Mouse (Mus musculus): ENCODE results near the gene Adam10. TPM values are rescaled to one million over a fixed set of nuclear protein-coding genes. Genes with fewer than 3 reads are reported as not detected.

Gene Adam10
- polyA plus RNA-seq, 1 experiment from 2014 or later = 72.1 TPM

GRCm38 (mm10) chr9:70690579-70690978 lies 11.8 kb downstream of the Adam10 start:
- Histone ChIP-seq H3K9ac (ENCODE audit: low read length) (no peak overlapping the region), H3K27ac (replicated peaks in 1 of 2; ENCODE audit: control insufficient read depth in 1 of 2, insufficient read depth in 1 of 2, low read depth in 2 of 2, low read length in 2 of 2) (no peak overlapping the region), H3K9me3 (ENCODE audit: control insufficient read depth, low read length) (no peaks in the 10 kb centered on the region), H3K27me3 (ENCODE audit: control insufficient read depth, insufficient read depth, low read length) (no peaks in the 10 kb centered on the region), H3K4me3 (ENCODE audit: control insufficient read depth in 1 of 2, insufficient read depth in 1 of 2, low read depth in 1 of 2, low read length in 2 of 2) (no peak overlapping the region), H3K4me2 (ENCODE audit: low read length) (no peak overlapping the region), H3K4me1 (ENCODE audit: control insufficient read depth in 2 of 2, insufficient read depth in 2 of 2, low read length in 2 of 2) (peaks cover 2 to 38% of the 10 kb centered on the region in 2 experiments; a peak in 3 of 4 replicates), H3K36me3 (ENCODE audit: control insufficient read depth, insufficient read depth, low read length) (no peaks in the 10 kb centered on the region)
- no peak for ATAC-seq (ENCODE audit: insufficient number of reproducible peaks, insufficient read depth, low FRiP score, low read depth)

GRCm38 (mm10) chr9:70691772-70692693 lies 13.2 kb downstream of the Adam10 start:
- H3K27me3 ChIP-seq (ENCODE audit: control insufficient read depth, insufficient read depth, low read length) = no peaks in the 10 kb centered on the region
- ATAC-seq (ENCODE audit: insufficient number of reproducible peaks, insufficient read depth, low FRiP score, low read depth) = no peak
- 40% methylated on average over 2 of the region's 2 CpGs for WGBS

GRCm38 (mm10) chr9:70695723-70696122 lies 16.9 kb downstream of the Adam10 start:
- no peaks in the 10 kb centered on the region for H3K9me3 ChIP-seq (ENCODE audit: control insufficient read depth, low read length)
- H3K9ac ChIP-seq (ENCODE audit: low read length) = no peak overlapping the region
- no peak overlapping the region for H3K27ac ChIP-seq (replicated peaks in 1 of 2; ENCODE audit: control insufficient read depth in 1 of 2, insufficient read depth in 1 of 2, low read depth in 2 of 2, low read length in 2 of 2)
- no peak overlapping the region for H3K4me2 ChIP-seq (ENCODE audit: low read length)
- H3K4me1 ChIP-seq (ENCODE audit: control insufficient read depth in 2 of 2, insufficient read depth in 2 of 2, low read length in 2 of 2) = peaks cover 2 to 13% of the 10 kb centered on the region in 2 experiments; a peak in 3 of 4 replicates
- H3K4me3 ChIP-seq (ENCODE audit: control insufficient read depth in 1 of 2, insufficient read depth in 1 of 2, low read depth in 1 of 2, low read length in 2 of 2) = no peak overlapping the region
- WGBS = 85% methylated on average over 2 of the region's 2 CpGs
- no peak for ATAC-seq (ENCODE audit: insufficient number of reproducible peaks, insufficient read depth, low FRiP score, low read depth)
- no peaks in the 10 kb centered on the region for H3K27me3 ChIP-seq (ENCODE audit: control insufficient read depth, insufficient read depth, low read length)
- no peaks in the 10 kb centered on the region for H3K36me3 ChIP-seq (ENCODE audit: control insufficient read depth, insufficient read depth, low read length)

More at GRCm38 (mm10) chr9:70691772-70692693, 13.2 kb downstream of the Adam10 start:
- Histone ChIP-seq H3K4me1 (ENCODE audit: control insufficient read depth in 2 of 2, insufficient read depth in 2 of 2, low read length in 2 of 2) (peaks cover 2 to 31% of the 10 kb centered on the region in 2 experiments; a peak in 3 of 4 replicates), H3K4me3 (ENCODE audit: control insufficient read depth in 1 of 2, insufficient read depth in 1 of 2, low read depth in 1 of 2, low read length in 2 of 2) (no peak overlapping the region), H3K36me3 (ENCODE audit: control insufficient read depth, insufficient read depth, low read length) (no peaks in the 10 kb centered on the region), H3K4me2 (ENCODE audit: low read length) (no peak overlapping the region), H3K9ac (ENCODE audit: low read length) (no peak overlapping the region), H3K27ac (replicated peaks in 1 of 2; ENCODE audit: control insufficient read depth in 1 of 2, insufficient read depth in 1 of 2, low read depth in 2 of 2, low read length in 2 of 2) (no peak overlapping the region), H3K9me3 (ENCODE audit: control insufficient read depth, low read length) (no peaks in the 10 kb centered on the region)

- H3K27me3 ChIP-seq (ENCODE audit: control insufficient read depth, insufficient read depth, low read length) = no peaks in the 10 kb centered on the region
- no peak overlapping the region for H3K4me3 ChIP-seq (ENCODE audit: control insufficient read depth in 1 of 2, insufficient read depth in 1 of 2, low read depth in 1 of 2, low read length in 2 of 2)
- no peak overlapping the region for H3K27ac ChIP-seq (replicated peaks in 1 of 2; ENCODE audit: control insufficient read depth in 1 of 2, insufficient read depth in 1 of 2, low read depth in 2 of 2, low read length in 2 of 2)
- H3K4me1 ChIP-seq (ENCODE audit: control insufficient read depth in 2 of 2, insufficient read depth in 2 of 2, low read length in 2 of 2) = no peaks in the 10 kb centered on the region
- no peak overlapping the region for H3K9ac ChIP-seq (ENCODE audit: low read length)
- no peak for ATAC-seq (ENCODE audit: insufficient number of reproducible peaks, insufficient read depth, low FRiP score, low read depth)
- H3K4me2 ChIP-seq (ENCODE audit: low read length) = no peak overlapping the region
- H3K9me3 ChIP-seq (ENCODE audit: control insufficient read depth, low read length) = no peaks in the 10 kb centered on the region
- WGBS = 78% methylated on average over 1 of the region's 1 CpGs
- H3K36me3 ChIP-seq (ENCODE audit: control insufficient read depth, insufficient read depth, low read length) = no peaks in the 10 kb centered on the region
Measured at GRCm38 (mm10) chr9:70698090-70698489, 19.3 kb downstream of the Adam10 start.

- Histone ChIP-seq H3K4me1 (ENCODE audit: control insufficient read depth in 2 of 2, insufficient read depth in 2 of 2, low read length in 2 of 2) (no peaks in the 10 kb centered on the region), H3K9ac (ENCODE audit: low read length) (no peak overlapping the region), H3K36me3 (ENCODE audit: control insufficient read depth, insufficient read depth, low read length) (peaks cover 26% of the 10 kb centered on the region), H3K27me3 (ENCODE audit: control insufficient read depth, insufficient read depth, low read length) (no peaks in the 10 kb centered on the region), H3K9me3 (ENCODE audit: control insufficient read depth, low read length) (no peaks in the 10 kb centered on the region), H3K4me3 (ENCODE audit: control insufficient read depth in 1 of 2, insufficient read depth in 1 of 2, low read depth in 1 of 2, low read length in 2 of 2) (no peak overlapping the region), H3K4me2 (ENCODE audit: low read length) (no peak overlapping the region), H3K27ac (replicated peaks in 1 of 2; ENCODE audit: control insufficient read depth in 1 of 2, insufficient read depth in 1 of 2, low read depth in 2 of 2, low read length in 2 of 2) (no peak overlapping the region)
- 90% methylated on average over 5 of the region's 5 CpGs for WGBS
- ATAC-seq (ENCODE audit: insufficient number of reproducible peaks, insufficient read depth, low FRiP score, low read depth) = no peak
Measured at GRCm38 (mm10) chr9:70703597-70704203, 24.9 kb downstream of the Adam10 start.

GRCm38 (mm10) chr9:70706444-70706843 lies 27.6 kb downstream of the Adam10 start:
- H3K4me3 ChIP-seq (ENCODE audit: control insufficient read depth in 1 of 2, insufficient read depth in 1 of 2, low read depth in 1 of 2, low read length in 2 of 2) = no peak overlapping the region
- no peak overlapping the region for H3K27ac ChIP-seq (replicated peaks in 1 of 2; ENCODE audit: control insufficient read depth in 1 of 2, insufficient read depth in 1 of 2, low read depth in 2 of 2, low read length in 2 of 2)
- H3K27me3 ChIP-seq (ENCODE audit: control insufficient read depth, insufficient read depth, low read length) = no peaks in the 10 kb centered on the region
- ATAC-seq (ENCODE audit: insufficient number of reproducible peaks, insufficient read depth, low FRiP score, low read depth) = no peak
- H3K9ac ChIP-seq (ENCODE audit: low read length) = no peak overlapping the region
- peaks cover 26% of the 10 kb centered on the region for H3K36me3 ChIP-seq (ENCODE audit: control insufficient read depth, insufficient read depth, low read length)
- 94% methylated on average over 1 of the region's 1 CpGs for WGBS
- H3K9me3 ChIP-seq (ENCODE audit: control insufficient read depth, low read length) = no peaks in the 10 kb centered on the region
- no peak overlapping the region for H3K4me2 ChIP-seq (ENCODE audit: low read length)
- H3K4me1 ChIP-seq (ENCODE audit: control insufficient read depth in 2 of 2, insufficient read depth in 2 of 2, low read length in 2 of 2) = no peaks in the 10 kb centered on the region

- no peak for ATAC-seq (ENCODE audit: insufficient number of reproducible peaks, insufficient read depth, low FRiP score, low read depth)
- Histone ChIP-seq H3K27me3 (ENCODE audit: control insufficient read depth, insufficient read depth, low read length) (no peaks in the 10 kb centered on the region), H3K36me3 (ENCODE audit: control insufficient read depth, insufficient read depth, low read length) (no peaks in the 10 kb centered on the region), H3K9me3 (ENCODE audit: control insufficient read depth, low read length) (no peaks in the 10 kb centered on the region), H3K4me3 (ENCODE audit: control insufficient read depth in 1 of 2, insufficient read depth in 1 of 2, low read depth in 1 of 2, low read length in 2 of 2) (no peak overlapping the region), H3K4me1 (ENCODE audit: control insufficient read depth in 2 of 2, insufficient read depth in 2 of 2, low read length in 2 of 2) (peaks cover 2 to 3% of the 10 kb centered on the region in 2 experiments; a peak in 3 of 4 replicates), H3K27ac (replicated peaks in 1 of 2; ENCODE audit: control insufficient read depth in 1 of 2, insufficient read depth in 1 of 2, low read depth in 2 of 2, low read length in 2 of 2) (0 out of 4 replicates have a peak overlapping the region, but pooled peaks of 1 of the 2 experiments have one; percentile 19), H3K4me2 (ENCODE audit: low read length) (no peak overlapping the region), H3K9ac (ENCODE audit: low read length) (no peak overlapping the region)
- WGBS = 89% methylated on average over 2 of the region's 2 CpGs
Measured at GRCm38 (mm10) chr9:70729544-70729943, 50.7 kb downstream of the Adam10 start.

Data from heart, embryonic 14.5 days (tissue).